Mouse (Mus musculus): ENCODE results near the gene Heca. TPM values are rescaled to one million over a fixed set of nuclear protein-coding genes. Genes with fewer than 3 reads are reported as not detected.
"Not testable (repeated sequence)": the region's sequence is repeated elsewhere in the genome, so short reads cannot be mapped to it uniquely, and the experiment has no call there.

The Heca gene
- total and polyA plus RNA-seq, 3 experiments = 11.7 to 31.0 (median 30.0) TPM

GRCm38 (mm10) chr10:17950761-17951160 is 2.9 kb upstream of the Heca start:
- intact Hi-C loops (cut with DNase I) = no loop called here
- Histone ChIP-seq H3K36me3 (ENCODE audit: control insufficient read depth, insufficient read depth, low read length) (peaks cover 5% of the 10 kb centered on the region), H3K9ac (ENCODE audit: low read depth, low read length) (no peak overlapping the region), H3K27ac (no peak overlapping the region), H3K79me2 (replicated peaks; ENCODE audit: control insufficient read depth, insufficient read depth, low read length) (no peaks in the 10 kb centered on the region), H3K4me3 (no peak overlapping the region), H3K27me3 (ENCODE audit: control insufficient read depth, insufficient read depth, low read length) (no peaks in the 10 kb centered on the region), H3K4me1 (ENCODE audit: control insufficient read depth, insufficient read depth, low read length) (peaks cover 3% of the 10 kb centered on the region)
- 42% methylated on average over 5 of the region's 5 CpGs for WGBS
- DNase-seq = no peak
- no peak for TF ChIP-seq POLR2A (IDR thresholded peaks at IDR 0.05; ENCODE audit: insufficient read depth, low read depth, low read length)
- no peak for TF ChIP-seq CTCF (IDR thresholded peaks at IDR 0.05)
- TF ChIP-seq EP300 (IDR thresholded peaks at IDR 0.05; ENCODE audit: insufficient read depth, low read depth, low read length) = no peak

DNA sequence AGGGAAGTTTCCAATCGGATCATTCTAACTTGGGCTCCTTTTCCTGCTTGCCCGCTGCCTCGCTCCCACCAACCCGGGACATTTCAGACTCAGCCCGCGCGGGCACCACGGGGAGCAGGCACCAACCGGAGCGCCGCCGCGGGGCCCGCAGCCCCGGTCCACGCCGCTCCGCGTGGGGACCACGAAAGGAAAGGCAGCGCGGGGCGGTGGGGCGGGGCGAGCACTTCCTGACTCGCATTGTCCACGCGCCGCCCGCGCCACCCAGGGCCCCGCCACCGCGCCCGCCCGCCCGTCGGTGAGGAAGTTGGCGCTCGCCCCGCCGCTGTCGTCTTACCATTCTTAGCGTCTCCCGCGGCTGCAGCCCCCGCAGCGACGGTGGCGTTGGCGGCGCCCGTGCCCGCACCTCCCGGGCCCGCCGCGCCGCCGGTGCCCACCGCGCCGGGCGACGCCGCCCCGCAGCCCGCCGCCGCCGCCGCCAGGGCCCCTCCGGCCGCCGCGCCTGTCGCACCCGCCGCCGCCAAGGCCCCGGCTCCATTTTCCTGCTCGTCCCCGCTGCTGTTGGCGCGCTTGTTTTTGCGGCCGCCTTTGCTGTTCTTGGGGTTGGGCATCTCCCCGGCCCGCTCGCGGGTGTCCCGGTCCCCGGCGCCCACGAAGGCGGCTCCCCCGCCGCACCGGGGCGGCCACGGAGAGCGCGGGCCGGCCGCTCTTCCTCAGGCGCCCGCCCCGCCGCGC is 526 bp downstream of the Heca start:
- no peaks in the 10 kb centered on the region for H3K79me2 ChIP-seq (replicated peaks; ENCODE audit: control insufficient read depth, insufficient read depth, low read length)
- H3K4me1 ChIP-seq (ENCODE audit: control insufficient read depth, insufficient read depth, low read length) = peaks cover 5% of the 10 kb centered on the region
- TF ChIP-seq POLR2A (IDR thresholded peaks at IDR 0.05; ENCODE audit: insufficient read depth, low read depth, low read length) (no peak), EP300 (IDR thresholded peaks at IDR 0.05; ENCODE audit: insufficient read depth, low read depth, low read length) (no peak), CTCF (IDR thresholded peaks at IDR 0.05) (no peak)
- H3K27ac ChIP-seq = peak overlapping the region; percentile 88
- intact Hi-C loops (cut with DNase I) = loop anchor here (5.0 to 10.0 kb wide), 2 partner anchors 75 to 153 kb away; partner anchors contain the start of genes Abracl and Txlnb
- peak overlapping the region; percentile 80 for H3K4me3 ChIP-seq
- 2% methylated on average over 76 of the region's 110 CpGs for WGBS
- no peaks in the 10 kb centered on the region for H3K27me3 ChIP-seq (ENCODE audit: control insufficient read depth, insufficient read depth, low read length)
- DNase-seq = peak; percentile 85
- peak overlapping the region; percentile 90 for H3K9ac ChIP-seq (ENCODE audit: low read depth, low read length)
- H3K36me3 ChIP-seq (ENCODE audit: control insufficient read depth, insufficient read depth, low read length) = peaks cover 15% of the 10 kb centered on the region

GRCm38 (mm10) chr10:17946799-17947174 is 1.1 kb downstream of the Heca start:
- Histone ChIP-seq H3K4me3 (peak overlapping the region; percentile 80), H3K27ac (peak overlapping the region; percentile 88), H3K36me3 (ENCODE audit: control insufficient read depth, insufficient read depth, low read length) (peaks cover 15% of the 10 kb centered on the region), H3K9ac (ENCODE audit: low read depth, low read length) (peak overlapping the region; percentile 90)
- WGBS = 8% methylated on average over 4 of the region's 4 CpGs
- DNase-seq; H3K79me2 ChIP-seq (replicated peaks; ENCODE audit: control insufficient read depth, insufficient read depth, low read length); H3K27me3 ChIP-seq (ENCODE audit: control insufficient read depth, insufficient read depth, low read length); H3K4me1 ChIP-seq (ENCODE audit: control insufficient read depth, insufficient read depth, low read length): not testable (repeated sequence)
- intact Hi-C loops (cut with DNase I) = loop anchor here (5.0 to 10.0 kb wide), 2 partner anchors 76 to 152 kb away; partner anchors contain the start of genes Abracl and Txlnb

GRCm38 (mm10) chr10:17946046-17946445 is 1.8 kb downstream of the Heca start:
- H3K4me3 ChIP-seq = peak overlapping the region; percentile 22; the same call in 1 of the 2 replicates
- no peaks in the 10 kb centered on the region for H3K27me3 ChIP-seq (ENCODE audit: control insufficient read depth, insufficient read depth, low read length)
- intact Hi-C loops (cut with DNase I) = loop anchor here (5.0 to 10.0 kb wide), 2 partner anchors 76 to 151 kb away; partner anchors contain the start of genes Abracl and Txlnb
- TF ChIP-seq POLR2A (IDR thresholded peaks at IDR 0.05; ENCODE audit: insufficient read depth, low read depth, low read length) (no peak), CTCF (IDR thresholded peaks at IDR 0.05) (no peak), EP300 (IDR thresholded peaks at IDR 0.05; ENCODE audit: insufficient read depth, low read depth, low read length) (no peak)
- no peaks in the 10 kb centered on the region for H3K79me2 ChIP-seq (replicated peaks; ENCODE audit: control insufficient read depth, insufficient read depth, low read length)
- WGBS = 17% methylated on average over 3 of the region's 3 CpGs
- 0 out of 2 replicates have a peak overlapping the region, but pooled peaks have one; percentile 45 for H3K9ac ChIP-seq (ENCODE audit: low read depth, low read length)
- H3K36me3 ChIP-seq (ENCODE audit: control insufficient read depth, insufficient read depth, low read length) = peaks cover 15% of the 10 kb centered on the region
- peaks cover 5% of the 10 kb centered on the region for H3K4me1 ChIP-seq (ENCODE audit: control insufficient read depth, insufficient read depth, low read length)
- DNase-seq = no peak
- H3K27ac ChIP-seq = no peak overlapping the region

DNA sequence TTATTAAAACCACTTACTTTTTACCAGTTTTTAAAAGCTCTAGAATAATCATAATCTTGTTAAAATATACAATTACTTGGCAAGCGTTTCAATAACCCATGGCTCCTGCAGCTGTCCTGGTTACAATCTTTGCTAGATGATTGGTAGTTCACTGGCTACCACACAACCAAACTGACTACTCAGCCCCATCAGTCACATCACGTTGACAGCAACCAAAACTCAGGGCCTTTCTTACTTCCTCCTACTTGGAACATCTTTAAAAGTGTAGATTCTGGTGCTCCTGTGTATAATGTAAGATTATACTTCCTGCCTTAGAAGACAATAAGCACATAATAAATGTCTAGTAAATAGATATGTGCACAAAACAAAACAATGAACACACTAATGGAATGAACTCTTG is 14.2 kb downstream of the Heca start:
- 63% methylated on average over 2 of the region's 2 CpGs for WGBS
- peaks cover 24% of the 10 kb centered on the region for H3K36me3 ChIP-seq (ENCODE audit: control insufficient read depth, insufficient read depth, low read length)
- H3K27me3 ChIP-seq (ENCODE audit: control insufficient read depth, insufficient read depth, low read length) = no peaks in the 10 kb centered on the region
- no peak for DNase-seq
- H3K9ac ChIP-seq (ENCODE audit: low read depth, low read length) = no peak overlapping the region
- no peak overlapping the region for H3K27ac ChIP-seq
- TF ChIP-seq CTCF (IDR thresholded peaks at IDR 0.05) = no peak
- TF ChIP-seq POLR2A (IDR thresholded peaks at IDR 0.05; ENCODE audit: insufficient read depth, low read depth, low read length) = no peak
- TF ChIP-seq EP300 (IDR thresholded peaks at IDR 0.05; ENCODE audit: insufficient read depth, low read depth, low read length) = no peak
- intact Hi-C loops (cut with DNase I) = no loop called here
- H3K4me1 ChIP-seq (ENCODE audit: control insufficient read depth, insufficient read depth, low read length) = peaks cover 11% of the 10 kb centered on the region
- peaks cover 2% of the 10 kb centered on the region; the same call in 1 of the 2 replicates for H3K79me2 ChIP-seq (replicated peaks; ENCODE audit: control insufficient read depth, insufficient read depth, low read length)
- no peak overlapping the region for H3K4me3 ChIP-seq

GRCm38 (mm10) chr10:17932131-17932530 is 15.7 kb downstream of the Heca start:
- Histone ChIP-seq H3K27ac (peak overlapping the region; percentile 62), H3K4me3 (no peak overlapping the region), H3K79me2 (replicated peaks; ENCODE audit: control insufficient read depth, insufficient read depth, low read length) (peaks cover 2% of the 10 kb centered on the region; the same call in 1 of the 2 replicates), H3K9ac (ENCODE audit: low read depth, low read length) (no peak overlapping the region), H3K4me1 (ENCODE audit: control insufficient read depth, insufficient read depth, low read length) (peaks cover 11% of the 10 kb centered on the region), H3K27me3 (ENCODE audit: control insufficient read depth, insufficient read depth, low read length) (no peaks in the 10 kb centered on the region), H3K36me3 (ENCODE audit: control insufficient read depth, insufficient read depth, low read length) (peaks cover 26% of the 10 kb centered on the region)
- no peak for TF ChIP-seq POLR2A (IDR thresholded peaks at IDR 0.05; ENCODE audit: insufficient read depth, low read depth, low read length)
- 0 out of 2 replicates have a peak, but pooled peaks have one; percentile 16 for TF ChIP-seq EP300 (IDR thresholded peaks at IDR 0.05; ENCODE audit: insufficient read depth, low read depth, low read length)
- no peak for TF ChIP-seq CTCF (IDR thresholded peaks at IDR 0.05)
- intact Hi-C loops (cut with DNase I) = no loop called here
- DNase-seq = peak in 1 of 2 experiments; percentile 25
- WGBS = 57% methylated on average over 3 of the region's 3 CpGs

All from heart, adult 2 months (tissue).